Mouse (Mus musculus): ENCODE results near the gene Tgm1. TPM values are rescaled to one million over a fixed set of nuclear protein-coding genes. Genes with fewer than 3 reads are reported as not detected.

The Tgm1 gene
- not detected for polyA plus RNA-seq (2017; shearing (Covaris generic))

DNA sequence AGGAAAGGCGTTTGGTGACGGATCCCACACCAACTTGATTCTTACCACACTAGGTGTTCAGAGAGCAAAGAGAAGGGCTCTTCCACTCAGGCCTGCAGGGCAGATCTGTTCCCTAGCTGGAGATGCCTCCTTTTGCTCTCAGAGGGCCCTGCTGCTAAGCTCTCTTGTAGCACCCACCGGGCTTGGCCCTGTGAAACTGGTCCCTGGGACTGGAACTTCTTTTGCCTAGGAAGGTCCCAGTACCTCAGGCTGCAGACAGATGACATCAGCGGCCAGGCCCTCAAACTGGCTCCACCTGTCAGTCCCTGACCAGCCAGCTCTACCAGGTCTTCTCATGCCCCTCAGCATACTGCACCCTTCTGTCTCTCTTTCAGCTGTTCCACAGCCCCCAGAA lies at the start of gene Tgm1:
Tgm1 (minus strand) TSS at position 198 of the 394 bp plus-strand sequence.

GRCm38 (mm10) chr14:55761163-55761562 lies 47.4 kb upstream of the Tgm1 start, which contains the start of gene Ltb4r2:
Gene Ltb4r2, plus strand, starts transcription at chr14:55761428.

DNA sequence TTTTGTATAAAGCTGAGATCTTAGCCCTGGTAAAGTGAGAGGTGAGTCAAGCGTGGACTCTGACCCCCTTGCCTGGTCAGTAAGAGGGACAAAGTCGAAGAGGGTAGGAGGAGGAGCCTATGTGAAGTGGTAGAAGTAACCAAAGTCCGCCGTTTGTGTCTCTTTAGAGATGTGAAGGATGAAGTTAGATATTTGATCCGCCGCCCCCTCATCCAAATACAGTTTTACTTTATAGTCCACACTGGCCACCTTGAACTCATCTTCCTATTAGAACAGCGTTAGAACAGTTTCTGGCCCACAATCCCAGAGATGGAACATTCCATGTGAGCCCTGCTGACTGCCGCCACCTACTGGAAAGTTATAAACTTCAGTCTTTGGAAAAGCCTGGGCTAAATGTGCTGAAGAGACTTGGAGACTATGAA lies 44.6 kb upstream of the Tgm1 start, which contains the start of gene Cideb:
Cideb (minus strand) TSS at position 96 of the 422 bp plus-strand sequence.

GRCm38 (mm10) chr14:55745180-55745860 lies 31.6 kb upstream of the Tgm1 start, which contains the start of the genes Dhrs1 and Nop9:
Gene Dhrs1, minus strand, starts transcription at chr14:55745690.
Gene Nop9, plus strand, starts transcription at chr14:55745693.

GRCm38 (mm10) chr14:55721700-55722437 lies 8.1 kb upstream of the Tgm1 start, which contains the start of gene Rabggta:
Gene Rabggta, minus strand, starts transcription at chr14:55722263.

DNA sequence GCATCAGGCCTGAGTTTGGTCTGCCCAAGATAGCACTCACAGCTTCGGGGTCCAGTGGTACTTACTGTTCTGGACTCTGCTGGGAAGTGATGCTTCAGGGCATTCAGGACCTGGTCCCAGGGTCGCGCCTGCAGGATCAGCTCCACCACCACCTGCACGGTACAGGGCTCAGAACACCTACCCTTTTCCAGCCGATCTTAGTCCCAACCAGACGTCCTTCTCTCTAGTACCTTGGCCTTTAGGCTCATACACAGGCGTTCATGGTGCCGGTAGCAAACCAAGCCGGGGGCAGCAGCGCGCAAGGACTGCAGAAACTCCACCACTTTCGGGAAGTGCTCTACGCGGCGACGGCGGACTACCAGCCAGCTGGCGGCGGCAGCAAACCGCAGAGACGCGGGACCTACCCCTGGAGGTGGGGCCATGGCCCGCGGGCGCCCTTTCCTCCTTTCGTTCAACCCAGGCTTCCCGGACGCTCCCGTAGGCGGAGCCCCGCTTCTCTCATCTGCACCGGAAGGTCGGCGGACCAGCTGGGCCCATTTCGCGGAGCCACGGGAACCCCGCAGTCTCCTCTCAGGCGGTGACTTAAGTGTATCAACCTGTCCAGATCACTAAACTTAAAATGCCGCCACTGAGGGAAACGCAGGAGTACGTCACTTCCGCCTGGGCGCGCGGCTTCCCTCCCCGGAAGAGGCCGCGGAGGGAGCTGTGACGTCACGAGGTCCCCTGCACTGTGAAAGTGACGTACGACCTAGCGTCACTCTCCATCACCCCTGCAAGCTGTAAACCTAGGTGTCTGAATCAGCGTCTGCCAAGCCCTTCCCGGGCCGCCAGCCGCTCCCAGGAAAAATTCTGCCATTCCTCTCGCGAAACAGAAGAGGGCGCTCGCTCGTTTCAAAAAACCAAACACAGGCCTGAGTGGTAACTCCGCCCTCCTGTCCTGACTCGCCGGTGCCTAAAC lies 32.3 kb downstream of the Tgm1 start, which contains the start of gene Tinf2:
Tinf2 (minus strand) TSS at position 661 of the 958 bp plus-strand sequence.

DNA sequence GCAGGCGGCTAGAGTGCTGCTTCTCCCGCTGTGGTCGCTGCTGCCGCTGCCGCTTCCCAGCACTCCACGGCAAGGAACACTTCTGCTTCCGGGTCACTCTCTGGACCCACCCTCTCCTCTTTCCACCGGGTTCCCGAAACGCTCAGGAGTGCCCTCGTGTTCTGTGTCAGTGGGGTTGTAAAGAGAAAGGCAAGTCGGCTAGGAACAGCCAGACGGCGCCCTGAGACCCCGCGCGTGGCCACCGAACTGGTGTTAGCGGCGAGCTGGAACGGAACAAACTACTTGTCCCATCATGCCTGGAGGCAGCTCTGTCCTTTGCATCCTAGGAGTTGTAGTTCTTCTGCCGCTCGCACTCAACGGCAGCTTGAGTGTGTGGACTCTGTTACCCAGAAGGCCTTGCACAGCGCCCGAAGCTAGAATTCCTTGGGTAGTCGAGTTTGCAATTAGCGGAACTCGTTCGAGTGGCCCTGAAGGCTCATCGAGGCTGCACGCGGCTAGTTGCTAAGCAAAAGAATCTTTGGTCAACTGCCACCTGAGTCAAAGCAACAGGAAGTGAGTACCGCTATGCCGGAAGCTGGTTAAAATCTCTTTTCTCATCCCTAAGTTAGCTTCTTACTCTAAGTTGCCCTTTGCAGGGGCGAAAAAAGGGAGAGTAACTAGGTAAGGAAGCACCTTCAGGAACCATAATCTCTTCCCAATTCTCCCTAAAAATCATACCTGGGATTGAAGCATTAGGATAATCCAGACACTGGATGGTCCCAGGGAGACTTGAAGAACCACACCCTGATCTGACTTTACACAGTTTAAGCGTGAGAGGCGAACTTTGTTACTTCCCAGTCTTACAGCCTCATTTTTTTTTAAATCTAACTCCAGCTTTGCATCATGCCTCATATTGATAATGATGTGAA lies 41.6 kb downstream of the Tgm1 start, which contains the start of the genes Gmpr2 and Nedd8:
Gmpr2 (plus strand) TSS at position 109 of the 908 bp plus-strand sequence.
Nedd8 (minus strand) TSS at position 292 of the 908 bp plus-strand sequence.

GRCm38 (mm10) chr14:55659960-55660573 lies 53.7 kb downstream of the Tgm1 start, which contains the start of gene Mdp1:
Gene Mdp1, minus strand, starts transcription at chr14:55660508.

Other genes with a start within 250 kb of the Tgm1 start
- 28.5 TPM for gene Dhrs4, start 235.2 kb downstream of the Tgm1 start, polyA plus RNA-seq (2017; shearing (Covaris generic))
- gene Carmil3, start 223.3 kb downstream of the Tgm1 start, polyA plus RNA-seq (2017; shearing (Covaris generic)) = not detected
- 0.40 TPM for gene Cpne6, start 203.5 kb downstream of the Tgm1 start, polyA plus RNA-seq (2017; shearing (Covaris generic))
- gene Nrl, start 188.9 kb downstream of the Tgm1 start, polyA plus RNA-seq (2017; shearing (Covaris generic)) = 0.23 TPM
- 7.2 TPM for gene Pck2, start 173.7 kb downstream of the Tgm1 start, polyA plus RNA-seq (2017; shearing (Covaris generic))
- gene Dcaf11, start 153.9 kb downstream of the Tgm1 start, polyA plus RNA-seq (2017; shearing (Covaris generic)) = 110 TPM
- gene A730061H03Rik, start 153.5 kb downstream of the Tgm1 start, polyA plus RNA-seq (2017; shearing (Covaris generic)) = 4.5 TPM
- not detected for gene Fitm1, start 138.3 kb downstream of the Tgm1 start, polyA plus RNA-seq (2017; shearing (Covaris generic))
- gene Psme1, start 135.8 kb downstream of the Tgm1 start, polyA plus RNA-seq (2017; shearing (Covaris generic)) = 748 TPM
- 15.3 TPM for gene Emc9, start 128.6 kb downstream of the Tgm1 start, polyA plus RNA-seq (2017; shearing (Covaris generic))
- gene Psme2, start 122.8 kb downstream of the Tgm1 start, polyA plus RNA-seq (2017; shearing (Covaris generic)) = 573 TPM
- gene Rnf31, start 122.2 kb downstream of the Tgm1 start, polyA plus RNA-seq (2017; shearing (Covaris generic)) = 49.5 TPM
- gene Irf9, start 110.4 kb downstream of the Tgm1 start, polyA plus RNA-seq (2017; shearing (Covaris generic)) = 49.4 TPM
- 0.50 TPM for gene Rec8, start 95.9 kb downstream of the Tgm1 start, polyA plus RNA-seq (2017; shearing (Covaris generic))
- gene Ipo4, start 78.0 kb downstream of the Tgm1 start, polyA plus RNA-seq (2017; shearing (Covaris generic)) = 49.8 TPM
- gene Gm49378, start 76.0 kb downstream of the Tgm1 start, polyA plus RNA-seq (2017; shearing (Covaris generic)) = 2.1 TPM
- 74.7 TPM for gene Tm9sf1, start 70.1 kb downstream of the Tgm1 start, polyA plus RNA-seq (2017; shearing (Covaris generic))
- gene Tssk4, start 63.7 kb downstream of the Tgm1 start, polyA plus RNA-seq (2017; shearing (Covaris generic)) = 0.51 TPM
- 44.7 TPM for gene Mdp1, start 53.4 kb downstream of the Tgm1 start, polyA plus RNA-seq (2017; shearing (Covaris generic))
- gene Gmpr2, start 42.0 kb downstream of the Tgm1 start, polyA plus RNA-seq (2017; shearing (Covaris generic)) = 33.1 TPM
- 239 TPM for gene Nedd8, start 41.8 kb downstream of the Tgm1 start, polyA plus RNA-seq (2017; shearing (Covaris generic))
- gene Tinf2, start 32.1 kb downstream of the Tgm1 start, polyA plus RNA-seq (2017; shearing (Covaris generic)) = 189 TPM
- 85.5 TPM for gene Rabggta, start 8.3 kb upstream of the Tgm1 start, polyA plus RNA-seq (2017; shearing (Covaris generic))
- 23.0 TPM for gene Dhrs1, start 31.8 kb upstream of the Tgm1 start, polyA plus RNA-seq (2017; shearing (Covaris generic))
- 49.5 TPM for gene Nop9, start 31.8 kb upstream of the Tgm1 start, polyA plus RNA-seq (2017; shearing (Covaris generic))
- gene Cideb, start 44.5 kb upstream of the Tgm1 start, polyA plus RNA-seq (2017; shearing (Covaris generic)) = not detected
- 0.21 TPM for gene Ltb4r2, start 47.5 kb upstream of the Tgm1 start, polyA plus RNA-seq (2017; shearing (Covaris generic))
- not detected for gene Ltb4r1, start 52.0 kb upstream of the Tgm1 start, polyA plus RNA-seq (2017; shearing (Covaris generic))
- gene Adcy4, start 70.2 kb upstream of the Tgm1 start, polyA plus RNA-seq (2017; shearing (Covaris generic)) = not detected
- gene Ripk3, start 74.9 kb upstream of the Tgm1 start, polyA plus RNA-seq (2017; shearing (Covaris generic)) = 74.2 TPM
- 0.37 TPM for gene Nfatc4, start 109.2 kb upstream of the Tgm1 start, polyA plus RNA-seq (2017; shearing (Covaris generic))
- 0.21 TPM for gene Nynrin, start 140.1 kb upstream of the Tgm1 start, polyA plus RNA-seq (2017; shearing (Covaris generic))
- 0.18 TPM for gene Cbln3, start 170.5 kb upstream of the Tgm1 start, polyA plus RNA-seq (2017; shearing (Covaris generic))
- gene Khnyn, start 171.0 kb upstream of the Tgm1 start, polyA plus RNA-seq (2017; shearing (Covaris generic)) = 104 TPM
- 35.6 TPM for gene Sdr39u1, start 186.4 kb upstream of the Tgm1 start, polyA plus RNA-seq (2017; shearing (Covaris generic))
- gene Cma1, start 230.7 kb upstream of the Tgm1 start, polyA plus RNA-seq (2017; shearing (Covaris generic)) = not detected
- gene Cma2, start 237.1 kb upstream of the Tgm1 start, polyA plus RNA-seq (2017; shearing (Covaris generic)) = not detected

Data from effector memory CD4-positive, alpha-beta T cell, adult 7 months (primary cell).